13 mouse cellular contexts compared by ENCODE assay signal in genomic region chr10:21178711-21179110, GRCm38 (mm10). TPM values are rescaled to one million over a fixed set of nuclear protein-coding genes. Genes with fewer than 3 reads are reported as not detected.
A peak's percentile ranks its signal among the peaks of the same experiment; 100 is the strongest.
DNase-seq lines count a peak whose midpoint lies in the region; ATAC-seq and TF ChIP-seq lines count a peak whose summit lies in the region.
"Had no signal": no experiment of that assay in that cellular context is flagged by ENCODE, and none has a peak within 500 bp of the region (broad histone marks: within the 10 kb centered on the region; RNA-seq: fewer than 3 reads in every experiment).

No protein-coding gene starts in this region.

- TF ChIP-seq EP300 in MEL (IDR thresholded peaks at IDR 0.05; ENCODE audit: low read depth in 1 of 2, low read length in 2 of 2) = no peak

- ATAC-seq in kidney, embryonic 14.5 days (ENCODE audit: low FRiP score, low TSS enrichment) = no peak

- no peak overlapping the region for H3K4me2 ChIP-seq in kidney, embryonic 14.5 days (replicated peaks; ENCODE audit: low read depth, low read length)
- H3K4me2 ChIP-seq: forebrain, embryonic 12.5 days; heart, embryonic 15.5 days had no signal

- TF ChIP-seq POLR2A in MEL (IDR thresholded peaks at IDR 0.05; ENCODE audit: control insufficient read depth in 1 of 2, insufficient read depth in 1 of 2, low read depth in 1 of 2, low read length in 2 of 2, poor library complexity in 1 of 2) = no peak

- peak in 2 of 3 experiments; percentile 8 to 41; a peak in 3 of 6 replicates for TF ChIP-seq CTCF in MEL (IDR thresholded peaks at IDR 0.05 in 2 of 3, conservative IDR thresholded peaks at IDR 0.05 in 1 of 3; ENCODE audit: control insufficient read depth in 1 of 3, insufficient read depth in 1 of 3, low read depth in 2 of 3, low read length in 3 of 3, poor library complexity in 1 of 3, severe bottlenecking in 1 of 3)

- DNase-seq in kidney, postnatal 4 days = peak; percentile 27 to 29
- peak; percentile 84 for DNase-seq in CD4-positive, CD25-positive, alpha-beta regulatory T cell, adult 2 months (ENCODE audit: low read depth, low spot score)
- DNase-seq in MEL (ENCODE audit: low read depth, low spot score) = no peak
- DNase-seq in induced T-regulatory cell, adult 2 months (ENCODE audit: low read depth) = peak; percentile 92
- no peak for DNase-seq in adrenal gland, postnatal 4 days (ENCODE audit: low spot score in 2 of 2)
- DNase-seq in frontal cortex, postnatal 14 days (ENCODE audit: low spot score in 2 of 2) = no peak
- DNase-seq in layer of hippocampus, adult 9-10 months (ENCODE audit: low spot score) = no peak
- DNase-seq: cerebellum, adult 2 months; kidney, postnatal 10 days had no signal

- no peak overlapping the region for H3K4me3 ChIP-seq in kidney, embryonic 14.5 days (ENCODE audit: low read length)
- H3K4me3 ChIP-seq in MEL (ENCODE audit: control insufficient read depth in 1 of 2, insufficient read depth in 1 of 2, low read depth in 2 of 2, low read length in 2 of 2) = no peak overlapping the region
- H3K4me3 ChIP-seq: forebrain, embryonic 12.5 days; heart, embryonic 15.5 days; myocyte had no signal

- no peak overlapping the region for H3K9ac ChIP-seq in kidney, embryonic 14.5 days (ENCODE audit: low read depth, low read length)
- no peak overlapping the region for H3K9ac ChIP-seq in MEL (ENCODE audit: control insufficient read depth, low read depth, low read length, poor library complexity, severe bottlenecking)
- H3K9ac ChIP-seq: forebrain, embryonic 12.5 days; heart, embryonic 15.5 days had no signal

- no peaks in the 10 kb centered on the region for H3K79me2 ChIP-seq in MEL (ENCODE audit: control insufficient read depth, insufficient read depth, low read length, poor library complexity)

- TF ChIP-seq RAD21 in MEL (IDR thresholded peaks at IDR 0.05; ENCODE audit: low read depth, low read length) = no peak

- H3K36me3 ChIP-seq in kidney, embryonic 14.5 days (ENCODE audit: control insufficient read depth, insufficient read depth, low read length) = no peaks in the 10 kb centered on the region
- no peaks in the 10 kb centered on the region for H3K36me3 ChIP-seq in MEL (ENCODE audit: control insufficient read depth in 1 of 2, insufficient read depth in 2 of 2, low read length in 2 of 2)
- H3K36me3 ChIP-seq: forebrain, embryonic 12.5 days; heart, embryonic 15.5 days had no signal

- no peak overlapping the region for H3K27ac ChIP-seq in kidney, embryonic 14.5 days (ENCODE audit: low read depth, low read length)
- no peak overlapping the region for H3K27ac ChIP-seq in MEL (ENCODE audit: control insufficient read depth, low read depth, low read length)
- H3K27ac ChIP-seq: forebrain, embryonic 12.5 days; heart, embryonic 15.5 days had no signal

- 47% methylated on average over 5 of the region's 5 CpGs for WGBS in kidney, embryonic 14.5 days

- no peaks in the 10 kb centered on the region for H3K9me3 ChIP-seq in kidney, embryonic 14.5 days (ENCODE audit: control insufficient read depth, low read length)
- no peaks in the 10 kb centered on the region for H3K9me3 ChIP-seq in MEL (replicated peaks; ENCODE audit: insufficient read depth, low read length)
- H3K9me3 ChIP-seq: heart, embryonic 15.5 days had no signal

- no peaks in the 10 kb centered on the region for H3K4me1 ChIP-seq in kidney, embryonic 14.5 days (ENCODE audit: control insufficient read depth, insufficient read depth, low read length)
- no peaks in the 10 kb centered on the region for H3K4me1 ChIP-seq in MEL (ENCODE audit: control insufficient read depth in 1 of 2, insufficient read depth in 2 of 2, low read length in 2 of 2)
- H3K4me1 ChIP-seq: forebrain, embryonic 12.5 days; heart, embryonic 15.5 days had no signal

- H3K27me3 ChIP-seq in kidney, embryonic 14.5 days (ENCODE audit: control insufficient read depth, insufficient read depth, low read length) = no peaks in the 10 kb centered on the region
- no peaks in the 10 kb centered on the region for H3K27me3 ChIP-seq in MEL (ENCODE audit: control insufficient read depth in 1 of 2, insufficient read depth in 2 of 2, low read length in 2 of 2)
- H3K27me3 ChIP-seq: heart, embryonic 15.5 days had no signal

TF ChIP-seq in MEL, 35 proteins besides CTCF, POLR2A, EP300 and RAD21:
- TF ChIP-seq USF1 (IDR thresholded peaks at IDR 0.05; ENCODE audit: low read depth, low read length) (no peak), CHD1 (IDR thresholded peaks at IDR 0.05; ENCODE audit: low read depth, low read length) (no peak), SIN3A (IDR thresholded peaks at IDR 0.05; ENCODE audit: low read length) (no peak), JUND (IDR thresholded peaks at IDR 0.05; ENCODE audit: low read depth, low read length) (no peak), MXI1 (IDR thresholded peaks at IDR 0.05; ENCODE audit: low read depth, low read length) (no peak), MEF2A (IDR thresholded peaks at IDR 0.05; ENCODE audit: extremely low read depth, insufficient replicate concordance, low read depth, low read length, poor library complexity, severe bottlenecking) (no peak), UBTF (IDR thresholded peaks at IDR 0.05; ENCODE audit: borderline replicate concordance, insufficient read depth, low read depth, low read length) (no peak), CHD2 (IDR thresholded peaks at IDR 0.05; ENCODE audit: low read length) (no peak), ZNF384 (IDR thresholded peaks at IDR 0.05; ENCODE audit: low read depth, low read length) (no peak), KAT2A (conservative IDR thresholded peaks at IDR 0.05; ENCODE audit: low read depth, low read length) (no peak), MAX (IDR thresholded peaks at IDR 0.05; ENCODE audit: low read length) (no peak), NELFE (IDR thresholded peaks at IDR 0.05; ENCODE audit: low read depth, low read length) (no peak), HCFC1 (IDR thresholded peaks at IDR 0.05; ENCODE audit: low read depth, low read length) (no peak)

RNA-seq across cellular contexts. Expression of gene Myb, which starts 17.9 kb away (rescaled TPM):
- polyA plus RNA-seq in kidney, embryonic 14.5 days (2014; fragmentation: Nextera tagmentation; extraction: Ambion mirVana) = 7.3 and 7.7 TPM in 2 replicates
- 125 and 133 TPM in 2 replicates for total RNA-seq in MEL (2012; rRNA removed)
- polyA plus RNA-seq in MEL (2012; ENCODE audit: insufficient read depth in 1 of 2, insufficient read length in 2 of 2, low read depth in 1 of 2, low replicate concordance in 2 of 2, missing spikeins in 1 of 2) = 100 to 1,000 TPM; 155 to 245 TPM
- total RNA-seq in adrenal gland, postnatal 4 days (2021) = 1 to 10 TPM; 2.1 to 2.2 TPM

Comparison
In these comparisons a context has a peak if more than half of its experiments do, and no peak if none do; other contexts are left out.
1. DNase-seq: peak in kidney, postnatal 4 days (2 of 2), CD4-positive, CD25-positive, alpha-beta regulatory T cell, adult 2 months (single experiment) and induced T-regulatory cell, adult 2 months (single experiment); none in MEL (single experiment), adrenal gland, postnatal 4 days (0 of 2), frontal cortex, postnatal 14 days (0 of 2) and layer of hippocampus, adult 9-10 months (single experiment).
2. RNA of gene Myb, which starts 17.9 kb away (total RNA-seq): 125 to 133 TPM in MEL; 2.1 to 2.2 TPM in adrenal gland, postnatal 4 days; every median in the first group is over 10 times any median in the second.